In the genomic region with DNA sequence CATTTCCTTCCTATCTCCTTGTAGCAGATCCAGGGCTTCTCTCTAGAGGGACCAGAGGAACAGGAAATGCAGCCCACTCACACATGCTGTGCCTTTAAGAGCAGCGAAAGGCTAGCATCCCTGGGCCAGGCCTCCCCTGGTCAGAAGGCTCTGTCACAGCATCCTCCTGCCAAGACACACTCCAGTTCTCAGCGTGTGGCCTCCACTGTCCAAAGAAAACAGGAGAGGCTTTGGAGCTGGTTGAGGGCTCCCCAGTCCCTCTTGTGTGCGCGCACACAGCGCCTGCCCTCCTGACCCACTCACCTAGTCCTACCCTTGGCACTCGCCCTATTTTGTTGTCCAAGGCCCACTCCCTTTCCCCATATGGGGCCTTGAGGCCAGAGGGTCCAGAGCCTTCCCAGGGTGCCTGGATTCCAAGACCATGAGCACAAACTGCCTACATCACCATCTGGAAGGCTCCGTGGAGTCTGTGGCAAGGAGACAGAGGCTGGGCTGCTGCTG, we compare ENCODE assay signal across 9 mouse cellular contexts.
A peak's percentile ranks its signal among the peaks of the same experiment; 100 is the strongest.
DNase-seq lines count a peak whose midpoint lies in the region; ATAC-seq and TF ChIP-seq lines count a peak whose summit lies in the region.
"Had no signal": no experiment of that assay in that cellular context is flagged by ENCODE, and none has a peak within 500 bp of the region (broad histone marks: within the 10 kb centered on the region; RNA-seq: fewer than 3 reads in every experiment).

No protein-coding gene starts in this region.

- H3K4me3 ChIP-seq in hindbrain, embryonic 12.5 days, result no peak overlapping the region
- no peak overlapping the region for H3K4me3 ChIP-seq in hindbrain, embryonic 13.5 days
- H3K4me3 ChIP-seq in heart, embryonic 11.5 days (ENCODE audit: low read depth, low read length), result no peak overlapping the region
- no peak overlapping the region for H3K4me3 ChIP-seq in left cerebral cortex, adult 2 months
- H3K4me3 ChIP-seq: liver, embryonic 15.5 days had no signal

- no peak for ATAC-seq in hindbrain, embryonic 12.5 days (ENCODE audit: low FRiP score)
- ATAC-seq in hindbrain, embryonic 13.5 days (ENCODE audit: low FRiP score), result no peak
- ATAC-seq in heart, embryonic 11.5 days (replicated peaks; ENCODE audit: insufficient number of reproducible peaks, low FRiP score, low TSS enrichment), result no peak
- no peak for ATAC-seq in megakaryocyte progenitor cell, adult 5-6 weeks (replicated peaks; ENCODE audit: poor library complexity)

- peak overlapping the region; percentile 17; the same call in 1 of the 2 replicates for H3K27ac ChIP-seq in hindbrain, embryonic 12.5 days
- H3K27ac ChIP-seq in hindbrain, embryonic 13.5 days, result no peak overlapping the region; the same call in 1 of the 2 replicates
- H3K27ac ChIP-seq in heart, embryonic 11.5 days (ENCODE audit: low read depth, low read length), result peak overlapping the region; percentile 54; the same call in 1 of the 2 replicates
- no peak overlapping the region for H3K27ac ChIP-seq in left cerebral cortex, adult 2 months
- H3K27ac ChIP-seq: liver, embryonic 15.5 days had no signal

- H3K4me1 ChIP-seq in hindbrain, embryonic 12.5 days, result peaks cover 41% of the 10 kb centered on the region
- H3K4me1 ChIP-seq in hindbrain, embryonic 13.5 days (replicated peaks), result peaks cover 33% of the 10 kb centered on the region
- H3K4me1 ChIP-seq in heart, embryonic 11.5 days (ENCODE audit: control insufficient read depth, insufficient read depth, low read length), result peaks cover 42% of the 10 kb centered on the region
- H3K4me1 ChIP-seq: liver, embryonic 15.5 days had no signal

- H3K9me3 ChIP-seq in hindbrain, embryonic 12.5 days (replicated peaks), result no peaks in the 10 kb centered on the region
- no peaks in the 10 kb centered on the region for H3K9me3 ChIP-seq in hindbrain, embryonic 13.5 days
- H3K9me3 ChIP-seq in heart, embryonic 11.5 days (replicated peaks; ENCODE audit: control insufficient read depth, low read length), result no peaks in the 10 kb centered on the region
- H3K9me3 ChIP-seq: liver, embryonic 15.5 days had no signal

- 38% methylated on average over 7 of the region's 7 CpGs for WGBS in hindbrain, embryonic 12.5 days
- 39% methylated on average over 7 of the region's 7 CpGs for WGBS in hindbrain, embryonic 13.5 days
- WGBS in heart, embryonic 11.5 days (ENCODE audit: insufficient replicate concordance), result 62% methylated on average over 7 of the region's 7 CpGs

- no peaks in the 10 kb centered on the region for H3K27me3 ChIP-seq in hindbrain, embryonic 12.5 days
- H3K27me3 ChIP-seq in hindbrain, embryonic 13.5 days, result no peaks in the 10 kb centered on the region
- H3K27me3 ChIP-seq in heart, embryonic 11.5 days (ENCODE audit: control insufficient read depth, insufficient read depth, low read length), result no peaks in the 10 kb centered on the region
- H3K27me3 ChIP-seq: liver, embryonic 15.5 days had no signal

- DNase-seq in cerebellum, adult 11-12 months, result peak; percentile 87
- peak; percentile 66 to 74 for DNase-seq in kidney, postnatal 4 days
- no peak for DNase-seq in left cerebral cortex, adult 2 months (ENCODE audit: extremely low spot score in 1 of 2, low spot score in 2 of 2)
- no peak for DNase-seq in layer of hippocampus, adult 9-11 months

- intact Hi-C loops in left cerebral cortex, adult 2 months (cut with DNase I), result no loop called here

- no peaks in the 10 kb centered on the region for H3K36me3 ChIP-seq in hindbrain, embryonic 12.5 days
- H3K36me3 ChIP-seq in hindbrain, embryonic 13.5 days, result no peaks in the 10 kb centered on the region
- H3K36me3 ChIP-seq in heart, embryonic 11.5 days (ENCODE audit: control insufficient read depth, insufficient read depth, low read length), result peaks cover 5% of the 10 kb centered on the region
- H3K36me3 ChIP-seq: liver, embryonic 15.5 days had no signal

- no peak overlapping the region for H3K4me2 ChIP-seq in hindbrain, embryonic 12.5 days (replicated peaks)
- no peak overlapping the region for H3K4me2 ChIP-seq in hindbrain, embryonic 13.5 days
- H3K4me2 ChIP-seq in heart, embryonic 11.5 days, result no peak overlapping the region
- H3K4me2 ChIP-seq: liver, embryonic 15.5 days had no signal

- TF ChIP-seq CTCF in left cerebral cortex, adult 2 months (IDR thresholded peaks at IDR 0.05), result no peak

- no peak overlapping the region for H3K9ac ChIP-seq in hindbrain, embryonic 12.5 days
- no peak overlapping the region for H3K9ac ChIP-seq in hindbrain, embryonic 13.5 days
- no peak overlapping the region for H3K9ac ChIP-seq in heart, embryonic 11.5 days (ENCODE audit: low read depth, low read length)
- H3K9ac ChIP-seq: liver, embryonic 15.5 days had no signal

Comparison
In these comparisons a context has a peak if more than half of its experiments do, and no peak if none do; other contexts are left out.
1. H3K27ac ChIP-seq: peak in hindbrain, embryonic 12.5 days (single experiment) and heart, embryonic 11.5 days (single experiment); none in hindbrain, embryonic 13.5 days (single experiment) and left cerebral cortex, adult 2 months (single experiment).
2. DNase-seq: peak in cerebellum, adult 11-12 months (single experiment) and kidney, postnatal 4 days (2 of 2); none in left cerebral cortex, adult 2 months (0 of 2) and layer of hippocampus, adult 9-11 months (single experiment).